Mouse (Mus musculus): Measurements from ENCODE around the gene Gdf1.

- TF ChIP-seq CTCF (IDR thresholded peaks at IDR 0.05; ENCODE audit: low read depth) (no peak), EP300 (IDR thresholded peaks at IDR 0.05; ENCODE audit: low read depth) (no peak)
These were observed at the start of gene Gdf1 for GRCm38 (mm10) chr8:70329124-70329834.
